16 mouse cellular contexts compared by ENCODE assay signal in genomic region chr9:96981836-96982235, GRCm38 (mm10). TPM values are rescaled to one million over a fixed set of nuclear protein-coding genes. Genes with fewer than 3 reads are reported as not detected.
DNase-seq lines count a peak whose midpoint lies in the region; ATAC-seq and TF ChIP-seq lines count a peak whose summit lies in the region.
"Had no signal": no experiment of that assay in that cellular context is flagged by ENCODE, and none has a peak within 500 bp of the region (broad histone marks: within the 10 kb centered on the region; RNA-seq: fewer than 3 reads in every experiment).

No protein-coding gene starts in this region.

- H3K4me3 ChIP-seq in forebrain, embryonic 10.5 days = no peak overlapping the region
- H3K4me3 ChIP-seq in forebrain, postnatal 0 days (ENCODE audit: low read depth, low read length) = no peak overlapping the region
- H3K4me3 ChIP-seq in embryonic facial prominence, embryonic 10.5 days = peak overlapping the region; percentile 30
- H3K4me3 ChIP-seq in limb, embryonic 10.5 days = peak overlapping the region; percentile 23
- H3K4me3 ChIP-seq: lung, embryonic 15.5 days; megakaryocyte, embryonic 14.5 days; stomach, embryonic 15.5 days had no signal

- peaks cover 41% of the 10 kb centered on the region for H3K36me3 ChIP-seq in forebrain, embryonic 10.5 days (replicated peaks)
- no peaks in the 10 kb centered on the region for H3K36me3 ChIP-seq in forebrain, postnatal 0 days (ENCODE audit: insufficient read depth)
- H3K36me3 ChIP-seq in embryonic facial prominence, embryonic 10.5 days (replicated peaks) = peaks cover 23% of the 10 kb centered on the region
- no peaks in the 10 kb centered on the region for H3K36me3 ChIP-seq in limb, embryonic 10.5 days
- H3K36me3 ChIP-seq: lung, embryonic 15.5 days; stomach, embryonic 15.5 days had no signal

- WGBS in forebrain, embryonic 10.5 days = 66% methylated on average over 5 of the region's 5 CpGs
- 87% methylated on average over 5 of the region's 5 CpGs for WGBS in forebrain, postnatal 0 days
- 35% methylated on average over 5 of the region's 5 CpGs for WGBS in embryonic facial prominence, embryonic 10.5 days
- 31% methylated on average over 5 of the region's 5 CpGs for WGBS in limb, embryonic 10.5 days

- no peak overlapping the region for H3K4me2 ChIP-seq in forebrain, postnatal 0 days (ENCODE audit: low read depth)
- H3K4me2 ChIP-seq: lung, embryonic 15.5 days; stomach, embryonic 15.5 days had no signal

- no peak for DNase-seq in forebrain, embryonic 10.5 days (ENCODE audit: extremely low spot score, low spot score)
- no peak for DNase-seq in forebrain, postnatal 0 days
- peak; percentile 53 for DNase-seq in kidney, adult 11 months
- no peak for DNase-seq in kidney, postnatal 10 days
- DNase-seq in embryonic facial prominence, embryonic 10.5 days (ENCODE audit: low spot score) = no peak
- DNase-seq in limb, embryonic 10.5 days (ENCODE audit: low spot score) = no peak
- no peak for DNase-seq in B cell, adult 2 months
- DNase-seq in adrenal gland, postnatal 4 days (ENCODE audit: low spot score in 2 of 2) = no peak
- DNase-seq: cerebellum, adult 11-12 months; liver; retina, postnatal 1 day; thymus, postnatal 14 days had no signal

- no peaks in the 10 kb centered on the region for H3K9me3 ChIP-seq in forebrain, embryonic 10.5 days
- no peaks in the 10 kb centered on the region for H3K9me3 ChIP-seq in forebrain, postnatal 0 days (ENCODE audit: low read length)
- no peaks in the 10 kb centered on the region for H3K9me3 ChIP-seq in embryonic facial prominence, embryonic 10.5 days
- no peaks in the 10 kb centered on the region for H3K9me3 ChIP-seq in limb, embryonic 10.5 days (replicated peaks)
- H3K9me3 ChIP-seq: lung, embryonic 15.5 days; megakaryocyte, embryonic 14.5 days; stomach, embryonic 15.5 days had no signal

- ATAC-seq in forebrain, postnatal 0 days = no peak
- ATAC-seq: Patski had no signal

- peaks cover 23% of the 10 kb centered on the region for H3K27me3 ChIP-seq in forebrain, embryonic 10.5 days (ENCODE audit: poor library complexity, severe bottlenecking)
- no peaks in the 10 kb centered on the region for H3K27me3 ChIP-seq in forebrain, postnatal 0 days (ENCODE audit: insufficient read depth, low read length)
- no peaks in the 10 kb centered on the region for H3K27me3 ChIP-seq in embryonic facial prominence, embryonic 10.5 days (replicated peaks; ENCODE audit: low read depth, poor library complexity, severe bottlenecking)
- H3K27me3 ChIP-seq in limb, embryonic 10.5 days (ENCODE audit: low read depth, poor library complexity, severe bottlenecking) = no peaks in the 10 kb centered on the region
- H3K27me3 ChIP-seq: lung, embryonic 15.5 days; Patski; stomach, embryonic 15.5 days had no signal

- TF ChIP-seq CTCF in forebrain, postnatal 0 days (IDR thresholded peaks at IDR 0.05; ENCODE audit: low read depth) = no peak

- H3K27ac ChIP-seq in forebrain, embryonic 10.5 days = peak overlapping the region; percentile 86
- no peak overlapping the region for H3K27ac ChIP-seq in forebrain, postnatal 0 days (ENCODE audit: low read depth, low read length)
- H3K27ac ChIP-seq in embryonic facial prominence, embryonic 10.5 days (replicated peaks) = peak overlapping the region; percentile 89
- H3K27ac ChIP-seq in limb, embryonic 10.5 days = peak overlapping the region; percentile 88
- H3K27ac ChIP-seq: stomach, embryonic 15.5 days had no signal

- peaks cover 100% of the 10 kb centered on the region for H3K4me1 ChIP-seq in forebrain, embryonic 10.5 days
- peaks cover 8% of the 10 kb centered on the region; the same call in 1 of the 2 replicates for H3K4me1 ChIP-seq in forebrain, postnatal 0 days (ENCODE audit: insufficient read depth)
- H3K4me1 ChIP-seq in embryonic facial prominence, embryonic 10.5 days = peaks cover 100% of the 10 kb centered on the region
- peaks cover 100% of the 10 kb centered on the region for H3K4me1 ChIP-seq in limb, embryonic 10.5 days
- H3K4me1 ChIP-seq: megakaryocyte, embryonic 14.5 days had no signal

- H3K9ac ChIP-seq in forebrain, postnatal 0 days = no peak overlapping the region
- H3K9ac ChIP-seq: lung, embryonic 15.5 days; stomach, embryonic 15.5 days had no signal

RNA-seq across cellular contexts. Expression of gene Spsb4, which starts 36.8 kb away (rescaled TPM):
- polyA plus RNA-seq in forebrain, embryonic 10.5 days (2016; fragmentation: Nextera tagmentation; extraction: Ambion mirVana) = 102 and 109 TPM in 2 replicates
- 22.7 and 28.3 TPM in 2 replicates for total RNA-seq in forebrain, postnatal 0 days (2014; rRNA removed)
- 14.8 and 16.0 TPM in 2 replicates for polyA plus RNA-seq in forebrain, postnatal 0 days (2015; fragmentation: Nextera tagmentation; extraction: Ambion mirVana)
- polyA plus RNA-seq in embryonic facial prominence, embryonic 10.5 days (2016; fragmentation: Nextera tagmentation; extraction: Ambion mirVana) = 102 and 123 TPM in 2 replicates
- 70.3 and 80.6 TPM in 2 replicates for polyA plus RNA-seq in limb, embryonic 10.5 days (2016; fragmentation: Nextera tagmentation; extraction: Ambion mirVana)
- total RNA-seq in adrenal gland, postnatal 4 days (2021) = 10 to 100 TPM in 1 of 2 experiments, 1 to 10 TPM in 1; 4.5 to 10.1 TPM

Comparison
In these comparisons a context has a peak if more than half of its experiments do, and no peak if none do; other contexts are left out.
1. H3K4me3 ChIP-seq: peak in embryonic facial prominence, embryonic 10.5 days (single experiment) and limb, embryonic 10.5 days (single experiment); none in forebrain, embryonic 10.5 days (single experiment) and forebrain, postnatal 0 days (single experiment).